Mouse (Mus musculus) MEL (cell line): ENCODE measurements at regions not wholly inside any gene's neighbourhood (a gene's known extent, or its start where the extent isn't known, plus 50 kb on each side); places are given as distances from the start of the nearest gene placed in this dataset.

Experiments used
- DNase-seq: peaks from one replicate; pipeline ENCODE4 v3.0.0; 2011; ENCODE audit warnings: low read depth, low spot score
- H3K27ac ChIP-seq: 2 replicates; pipeline ENCODE4 v1.5.1; 2012; ENCODE audit warnings: low read depth, mild to moderate bottlenecking, control low read depth, low read length, moderate library complexity; ENCODE audit not compliant: control insufficient read depth
- H3K27me3 ChIP-seq, 2 experiments: fragments of 150-350 bp in 1 of 2; sonication (generic) in 1 of 2; 2 replicates each; pipeline ENCODE4 v1.6.1; 2012; ENCODE audit warnings: low read length in 2 of 2, mild to moderate bottlenecking in 2 of 2, improper control_type of control experiment in 1 of 2, moderate library complexity in 1 of 2; ENCODE audit not compliant: insufficient read depth in 2 of 2, control insufficient read depth in 1 of 2
- H3K36me3 ChIP-seq, 2 experiments: 2 replicates each; pipeline ENCODE4 v1.6.1; 2012 to 2014; ENCODE audit warnings: low read length in 2 of 2, improper control_type of control experiment in 1 of 2, inconsistent platforms in 1 of 2, mild to moderate bottlenecking in 1 of 2; ENCODE audit not compliant: insufficient read depth in 2 of 2, control insufficient read depth in 1 of 2
- H3K4me1 ChIP-seq, 2 experiments: fragments of 150-350 bp in 1 of 2; sonication (generic) in 1 of 2; 2 replicates each; pipeline ENCODE4 v1.6.1; 2012; ENCODE audit warnings: low read length in 2 of 2, improper control_type of control experiment in 1 of 2, mild to moderate bottlenecking in 1 of 2; ENCODE audit not compliant: insufficient read depth in 2 of 2, control insufficient read depth in 1 of 2
- H3K4me3 ChIP-seq, 2 experiments: fragments of 150-350 bp in 1 of 2; sonication (generic) in 1 of 2; 2 replicates each; pipeline ENCODE4 v1.5.1; 2012; ENCODE audit warnings: low read depth in 2 of 2, low read length in 2 of 2, mild to moderate bottlenecking in 2 of 2, moderate library complexity in 2 of 2, control low read depth in 1 of 2, improper control_type of control experiment in 1 of 2; ENCODE audit not compliant: control insufficient read depth in 1 of 2, insufficient read depth in 1 of 2
- H3K79me2 ChIP-seq: 2 replicates; pipeline ENCODE4 v1.6.1; 2012; ENCODE audit warnings: mild to moderate bottlenecking, low read length, moderate library complexity; ENCODE audit not compliant: control insufficient read depth, poor library complexity, insufficient read depth
- H3K9ac ChIP-seq: 2 replicates; pipeline ENCODE4 v1.6.1; 2012; ENCODE audit warnings: low read depth, mild to moderate bottlenecking, control low read depth, low read length, moderate library complexity; ENCODE audit not compliant: control insufficient read depth, poor library complexity, severe bottlenecking
- H3K9me3 ChIP-seq: fragments of 150-350 bp; sonication (generic); replicated peaks from 2 replicates; pipeline ENCODE4 v1.6.1; 2012; ENCODE audit warnings: mild to moderate bottlenecking, low read length, improper control_type of control experiment, moderate library complexity; ENCODE audit not compliant: insufficient read depth
- BHLHE40 ChIP-seq: IDR thresholded peaks from 2 replicates; pipeline ENCODE4 v1.6.1; 2012; ENCODE audit warnings: low read depth, mild to moderate bottlenecking, inconsistent platforms, low read length, improper control_type of control experiment, borderline replicate concordance
- CHD1 ChIP-seq: IDR thresholded peaks from 2 replicates; pipeline ENCODE4 v1.6.1; 2012; ENCODE audit warnings: low read depth, mild to moderate bottlenecking, inconsistent platforms, low read length, improper control_type of control experiment
- CTCF ChIP-seq, 3 experiments: IDR thresholded peaks in 2 of 3; conservative IDR thresholded peaks in 1 of 3; 2 replicates each; pipeline ENCODE4 v1.5.1; 2011 to 2012; ENCODE audit warnings: low read length in 3 of 3, low read depth in 2 of 3, mild to moderate bottlenecking in 2 of 3, improper control_type of control experiment in 1 of 3, inconsistent platforms in 1 of 3, mixed read lengths in 1 of 3, moderate library complexity in 1 of 3; ENCODE audit not compliant: control insufficient read depth in 1 of 3, insufficient read depth in 1 of 3, poor library complexity in 1 of 3, severe bottlenecking in 1 of 3
- E2F4 ChIP-seq: IDR thresholded peaks from 2 replicates; pipeline ENCODE4 v1.6.1; 2011; ENCODE audit warnings: low read depth, low read length, improper control_type of control experiment, borderline replicate concordance
- ELF1 ChIP-seq: IDR thresholded peaks from 2 replicates; pipeline ENCODE4 v1.6.1; 2014; ENCODE audit warnings: low read depth, mild to moderate bottlenecking, inconsistent platforms, low read length, improper control_type of control experiment, moderate library complexity
- EP300 ChIP-seq, 2 experiments: IDR thresholded peaks; 2 replicates each; pipeline ENCODE4 v1.6.1; 2011; ENCODE audit warnings: improper control_type of control experiment in 2 of 2, low read length in 2 of 2, low read depth in 1 of 2, mild to moderate bottlenecking in 1 of 2
- ETS1 ChIP-seq: IDR thresholded peaks from 2 replicates; pipeline ENCODE4 v1.6.1; 2012; ENCODE audit warnings: low read depth, mild to moderate bottlenecking, inconsistent platforms, low read length, improper control_type of control experiment, moderate library complexity
- GABPA ChIP-seq: IDR thresholded peaks from 2 replicates; pipeline ENCODE4 v1.6.1; 2012; ENCODE audit warnings: low read depth, mild to moderate bottlenecking, inconsistent platforms, low read length, improper control_type of control experiment, moderate library complexity
- GATA1 ChIP-seq: IDR thresholded peaks from 2 replicates; pipeline ENCODE4 v1.6.1; 2011; ENCODE audit warnings: low read depth, low read length, improper control_type of control experiment
- KAT2A ChIP-seq: conservative IDR thresholded peaks from 2 replicates; pipeline ENCODE4 v1.6.1; 2012; ENCODE audit warnings: low read depth, low read length, improper control_type of control experiment, inconsistent platforms
- MAZ ChIP-seq: IDR thresholded peaks from 2 replicates; pipeline ENCODE4 v1.6.1; 2012; ENCODE audit warnings: low read depth, mild to moderate bottlenecking, inconsistent platforms, low read length, improper control_type of control experiment
- MEF2A ChIP-seq: IDR thresholded peaks from 2 replicates; pipeline ENCODE4 v1.6.1; 2014; ENCODE audit warnings: low read depth, mild to moderate bottlenecking, inconsistent platforms, low read length, improper control_type of control experiment; ENCODE audit not compliant: poor library complexity, insufficient replicate concordance, severe bottlenecking; ENCODE audit errors: extremely low read depth
- MYB ChIP-seq: IDR thresholded peaks from 2 replicates; pipeline ENCODE4 v1.6.1; 2011; ENCODE audit warnings: mild to moderate bottlenecking, low read depth, low read length, improper control_type of control experiment
- MYC ChIP-seq: IDR thresholded peaks from 2 replicates; pipeline ENCODE4 v1.6.1; 2011; ENCODE audit warnings: low read depth, mild to moderate bottlenecking, low read length, improper control_type of control experiment, moderate library complexity
- NRF1 ChIP-seq: IDR thresholded peaks from 2 replicates; pipeline ENCODE4 v1.6.1; 2014; ENCODE audit warnings: low read depth, mild to moderate bottlenecking, inconsistent platforms, low read length, improper control_type of control experiment, moderate library complexity; ENCODE audit not compliant: poor library complexity, insufficient read depth, severe bottlenecking
- POLR2A ChIP-seq, 2 experiments: IDR thresholded peaks; 2 replicates each; pipeline ENCODE4 v1.6.1; 2011 to 2012; ENCODE audit warnings: low read length in 2 of 2, mild to moderate bottlenecking in 2 of 2, control low read depth in 1 of 2, improper control_type of control experiment in 1 of 2, low read depth in 1 of 2, moderate library complexity in 1 of 2; ENCODE audit not compliant: control insufficient read depth in 1 of 2, insufficient read depth in 1 of 2, poor library complexity in 1 of 2
- POLR2AphosphoS2 ChIP-seq: IDR thresholded peaks from 2 replicates; pipeline ENCODE4 v1.6.1; 2011; ENCODE audit warnings: low read length, improper control_type of control experiment
- POLR2AphosphoS5 ChIP-seq: IDR thresholded peaks from 2 replicates; pipeline ENCODE4 v1.6.1; 2012; ENCODE audit warnings: low read depth, borderline replicate concordance, mild to moderate bottlenecking, inconsistent platforms, low read length, moderate library complexity, mixed read lengths
- RAD21 ChIP-seq: IDR thresholded peaks from 2 replicates; pipeline ENCODE4 v1.6.1; 2011; ENCODE audit warnings: mild to moderate bottlenecking, low read depth, low read length, improper control_type of control experiment
- SIN3A ChIP-seq: IDR thresholded peaks from 2 replicates; pipeline ENCODE4 v1.6.1; 2012; ENCODE audit warnings: low read length, improper control_type of control experiment, inconsistent platforms
- TCF12 ChIP-seq: IDR thresholded peaks from 2 replicates; pipeline ENCODE4 v1.6.1; 2014; ENCODE audit warnings: low read depth, mild to moderate bottlenecking, inconsistent platforms, low read length, improper control_type of control experiment, moderate library complexity
- UBTF ChIP-seq: IDR thresholded peaks from 2 replicates; pipeline ENCODE4 v1.6.1; 2012; ENCODE audit warnings: low read depth, mild to moderate bottlenecking, inconsistent platforms, low read length, improper control_type of control experiment, moderate library complexity, borderline replicate concordance; ENCODE audit not compliant: insufficient read depth
- USF1 ChIP-seq: IDR thresholded peaks from 2 replicates; pipeline ENCODE4 v1.6.1; 2014; ENCODE audit warnings: low read depth, mild to moderate bottlenecking, inconsistent platforms, low read length, improper control_type of control experiment, moderate library complexity
- ZC3H11A ChIP-seq: IDR thresholded peaks from 2 replicates; pipeline ENCODE4 v1.6.1; 2012; ENCODE audit warnings: low read depth, mild to moderate bottlenecking, inconsistent platforms, low read length, improper control_type of control experiment
- ZMIZ1 ChIP-seq: IDR thresholded peaks from 2 replicates; pipeline ENCODE4 v1.6.1; 2012; ENCODE audit warnings: low read depth, mild to moderate bottlenecking, inconsistent platforms, low read length, improper control_type of control experiment, moderate library complexity

DNA sequence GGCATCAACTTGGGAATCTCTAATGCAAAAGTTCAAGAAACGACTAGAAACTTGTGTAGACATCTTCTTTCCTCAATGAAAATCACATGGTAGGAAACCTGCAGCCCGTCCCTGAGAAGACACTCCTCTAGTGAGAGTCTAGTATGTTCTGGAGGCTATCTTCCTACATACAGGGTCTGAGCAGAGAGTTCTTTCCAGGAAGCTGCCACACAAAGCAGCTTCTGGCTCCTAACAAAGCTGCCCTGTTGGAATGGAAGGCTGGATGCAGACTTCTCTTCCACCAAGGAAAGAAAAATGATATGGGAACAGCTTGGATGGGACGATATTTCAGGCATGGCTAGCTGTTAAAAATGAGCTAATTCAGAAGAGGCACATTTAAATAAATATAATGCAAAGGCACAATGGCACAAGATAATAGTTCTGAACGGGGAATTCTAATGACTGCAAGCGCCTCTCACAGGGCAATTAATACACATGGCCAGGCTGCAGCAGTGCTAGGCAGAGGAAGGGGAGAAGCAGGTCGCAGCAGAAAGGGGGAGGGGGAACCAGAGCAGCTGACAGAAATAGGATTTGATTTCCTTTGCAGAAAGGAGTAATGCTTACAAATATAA is 391.4 kb upstream of the Plxna2 start:
- H3K4me3 ChIP-seq, result no peak overlapping the region
- no peaks in the 10 kb centered on the region for H3K27me3 ChIP-seq
- H3K9me3 ChIP-seq, result no peaks in the 10 kb centered on the region
- H3K36me3 ChIP-seq, result no peaks in the 10 kb centered on the region
- no peak overlapping the region for H3K27ac ChIP-seq
- no peak overlapping the region for H3K9ac ChIP-seq
- no peak for DNase-seq
- H3K4me1 ChIP-seq, result no peaks in the 10 kb centered on the region
- H3K79me2 ChIP-seq, result no peaks in the 10 kb centered on the region
- no peak for TF ChIP-seq MYC
- TF ChIP-seq MAZ, result no peak
- no peak for TF ChIP-seq UBTF
- TF ChIP-seq POLR2AphosphoS2, result no peak
- TF ChIP-seq MEF2A, result no peak

DNA sequence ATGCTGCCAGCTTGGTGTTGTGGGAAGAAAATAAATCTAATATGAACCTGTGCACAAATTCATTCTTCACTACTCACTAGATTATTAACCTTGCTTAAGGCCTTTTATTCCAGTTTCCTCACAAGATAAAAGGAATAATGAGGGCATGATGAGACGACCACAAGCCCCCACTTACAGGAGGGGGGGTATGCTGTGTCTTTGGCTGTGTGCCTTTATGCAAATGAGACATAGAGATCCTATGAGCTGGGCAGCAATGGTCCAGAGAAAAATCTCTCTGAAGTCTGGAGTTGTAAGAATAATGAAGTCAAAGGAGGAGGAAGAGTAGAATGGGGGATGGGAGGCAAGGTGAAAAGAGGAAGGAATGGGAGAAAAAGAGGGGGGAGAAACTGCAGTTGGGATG is 392.2 kb upstream of the Plxna2 start:
- no peak overlapping the region for H3K27ac ChIP-seq

DNA sequence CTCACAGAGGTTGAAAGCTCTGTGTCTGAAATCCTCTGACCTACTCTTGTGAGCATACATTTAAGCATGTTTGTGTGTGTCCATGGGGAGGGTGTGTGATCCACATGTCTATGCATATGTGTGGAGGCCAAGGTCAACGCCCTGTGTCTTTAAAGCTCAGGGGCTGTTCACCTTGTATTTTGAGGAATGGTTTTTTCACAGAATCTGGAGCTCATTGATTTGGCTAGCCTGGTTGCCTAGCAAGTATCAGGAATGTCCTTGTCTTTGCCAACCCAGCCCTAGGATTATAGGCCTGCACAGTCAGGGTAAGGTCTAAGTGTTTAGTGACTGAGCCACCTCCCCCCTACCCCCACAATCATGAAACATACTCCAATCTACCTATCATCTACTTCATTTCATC is 394.0 kb upstream of the Plxna2 start:
- H3K36me3 ChIP-seq, result no peaks in the 10 kb centered on the region
- TF ChIP-seq E2F4, result no peak
- no peak for TF ChIP-seq ETS1
- TF ChIP-seq MYB, result no peak
- TF ChIP-seq POLR2AphosphoS2, result no peak
- TF ChIP-seq POLR2A (IDR thresholded peaks at IDR 0.05; ENCODE audit: control insufficient read depth in 1 of 2, insufficient read depth in 1 of 2, low read depth in 1 of 2, low read length in 2 of 2, poor library complexity in 1 of 2), result no peak
- no peak for TF ChIP-seq MEF2A
- TF ChIP-seq GATA1, result no peak
- TF ChIP-seq GABPA, result no peak
- DNase-seq, result no peak
- H3K27me3 ChIP-seq, result no peaks in the 10 kb centered on the region
- no peak overlapping the region for H3K9ac ChIP-seq
- H3K27ac ChIP-seq, result no peak overlapping the region
- H3K79me2 ChIP-seq, result no peaks in the 10 kb centered on the region
- no peak overlapping the region for H3K4me3 ChIP-seq
- H3K4me1 ChIP-seq, result no peaks in the 10 kb centered on the region
- H3K9me3 ChIP-seq, result no peaks in the 10 kb centered on the region

More for the DNA sequence above, 392.2 kb upstream of the Plxna2 start:
- TF ChIP-seq ZC3H11A, result no peak
- TF ChIP-seq POLR2AphosphoS5, result no peak
- TF ChIP-seq CTCF (IDR thresholded peaks at IDR 0.05 in 2 of 3, conservative IDR thresholded peaks at IDR 0.05 in 1 of 3; ENCODE audit: control insufficient read depth in 1 of 3, insufficient read depth in 1 of 3, low read depth in 2 of 3, low read length in 3 of 3, poor library complexity in 1 of 3, severe bottlenecking in 1 of 3), result no peak
- no peak for TF ChIP-seq BHLHE40
- TF ChIP-seq POLR2AphosphoS2, result no peak
- TF ChIP-seq MYC, result no peak
- TF ChIP-seq ZMIZ1, result no peak
- no peak for TF ChIP-seq NRF1
- TF ChIP-seq RAD21, result no peak
- no peak for TF ChIP-seq MYB
- no peak for TF ChIP-seq CHD1
- TF ChIP-seq KAT2A, result no peak
- no peak for TF ChIP-seq SIN3A
- TF ChIP-seq ETS1, result no peak
- TF ChIP-seq ELF1, result no peak
- TF ChIP-seq TCF12, result no peak
- no peak for TF ChIP-seq MAZ
- no peak for TF ChIP-seq USF1
- TF ChIP-seq GABPA, result no peak
- TF ChIP-seq EP300 (IDR thresholded peaks at IDR 0.05; ENCODE audit: low read depth in 1 of 2, low read length in 2 of 2), result no peak
- no peaks in the 10 kb centered on the region for H3K4me1 ChIP-seq
- no peaks in the 10 kb centered on the region for H3K36me3 ChIP-seq
- no peaks in the 10 kb centered on the region for H3K27me3 ChIP-seq
- no peak for DNase-seq
- H3K79me2 ChIP-seq, result no peaks in the 10 kb centered on the region
- H3K9me3 ChIP-seq, result no peaks in the 10 kb centered on the region
- H3K9ac ChIP-seq, result no peak overlapping the region
- no peak overlapping the region for H3K4me3 ChIP-seq
